ENCODE assay signal across 8 mouse cellular contexts in genomic region chr16:36071071-36071449, GRCm38 (mm10). TPM values are rescaled to one million over a fixed set of nuclear protein-coding genes. Genes with fewer than 3 reads are reported as not detected.
DNase-seq lines count a peak whose midpoint lies in the region; TF ChIP-seq lines count a peak whose summit lies in the region.

No protein-coding gene starts in this region.

- H3K79me2 ChIP-seq in MEL (ENCODE audit: control insufficient read depth, insufficient read depth, low read length, poor library complexity), result peaks cover 46% of the 10 kb centered on the region

- H3K27me3 ChIP-seq in heart, embryonic 10.5 days (ENCODE audit: insufficient read depth, poor library complexity, severe bottlenecking), result no peaks in the 10 kb centered on the region
- no peaks in the 10 kb centered on the region for H3K27me3 ChIP-seq in MEL (ENCODE audit: control insufficient read depth in 1 of 2, insufficient read depth in 2 of 2, low read length in 2 of 2)

- DNase-seq in heart, embryonic 10.5 days (ENCODE audit: low spot score), result no peak
- no peak for DNase-seq in heart, adult 11 months
- no peak for DNase-seq in MEL (ENCODE audit: low read depth, low spot score)
- DNase-seq in forelimb bud, embryonic 11.5 days (ENCODE audit: low read depth, low spot score), result peak; percentile 57
- peak; percentile 23 for DNase-seq in lung, postnatal 36 days
- DNase-seq in layer of hippocampus, postnatal 36 days, result no peak
- DNase-seq in frontal cortex, adult 2 months (ENCODE audit: extremely low spot score in 1 of 2, low spot score in 1 of 2), result no peak
- DNase-seq in gastrocnemius, postnatal 10 days, result no peak

- TF ChIP-seq RAD21 in MEL (IDR thresholded peaks at IDR 0.05; ENCODE audit: low read depth, low read length), result no peak

- peak overlapping the region; percentile 95 for H3K27ac ChIP-seq in heart, embryonic 10.5 days
- peak overlapping the region; percentile 35 for H3K27ac ChIP-seq in MEL (ENCODE audit: control insufficient read depth, low read depth, low read length)

- no peak; a peak in 1 of 4 replicates for TF ChIP-seq POLR2A in MEL (IDR thresholded peaks at IDR 0.05; ENCODE audit: control insufficient read depth in 1 of 2, insufficient read depth in 1 of 2, low read depth in 1 of 2, low read length in 2 of 2, poor library complexity in 1 of 2)

- H3K36me3 ChIP-seq in heart, embryonic 10.5 days, result peaks cover 14% of the 10 kb centered on the region
- peaks cover 0 to 39% of the 10 kb centered on the region in 2 experiments; a peak in 3 of 4 replicates for H3K36me3 ChIP-seq in MEL (ENCODE audit: control insufficient read depth in 1 of 2, insufficient read depth in 2 of 2, low read length in 2 of 2)

- TF ChIP-seq EP300 in MEL (IDR thresholded peaks at IDR 0.05; ENCODE audit: low read depth in 1 of 2, low read length in 2 of 2), result no peak

- peak overlapping the region; percentile 86 for H3K4me3 ChIP-seq in heart, embryonic 10.5 days
- peak overlapping the region; percentile 94 to 99 for H3K4me3 ChIP-seq in MEL (ENCODE audit: control insufficient read depth in 1 of 2, insufficient read depth in 1 of 2, low read depth in 2 of 2, low read length in 2 of 2)

- peaks cover 32% of the 10 kb centered on the region for H3K4me1 ChIP-seq in heart, embryonic 10.5 days
- H3K4me1 ChIP-seq in MEL (ENCODE audit: control insufficient read depth in 1 of 2, insufficient read depth in 2 of 2, low read length in 2 of 2), result peaks cover 0 to 27% of the 10 kb centered on the region in 2 experiments

- under 1% methylated on average over 16 of the region's 16 CpGs for WGBS in heart, embryonic 10.5 days

- peak overlapping the region; percentile 83 for H3K9ac ChIP-seq in MEL (ENCODE audit: control insufficient read depth, low read depth, low read length, poor library complexity, severe bottlenecking)

- H3K9me3 ChIP-seq in heart, embryonic 10.5 days, result no peaks in the 10 kb centered on the region
- H3K9me3 ChIP-seq in MEL (replicated peaks; ENCODE audit: insufficient read depth, low read length), result no peaks in the 10 kb centered on the region

- no peak for TF ChIP-seq CTCF in MEL (IDR thresholded peaks at IDR 0.05 in 2 of 3, conservative IDR thresholded peaks at IDR 0.05 in 1 of 3; ENCODE audit: control insufficient read depth in 1 of 3, insufficient read depth in 1 of 3, low read depth in 2 of 3, low read length in 3 of 3, poor library complexity in 1 of 3, severe bottlenecking in 1 of 3)

TF ChIP-seq in MEL, 35 proteins besides CTCF, POLR2A, EP300 and RAD21:
- no peak for TF ChIP-seq ZKSCAN1 (IDR thresholded peaks at IDR 0.05; ENCODE audit: low read depth, low read length)
- no peak for TF ChIP-seq MYB (IDR thresholded peaks at IDR 0.05; ENCODE audit: low read depth, low read length)
- TF ChIP-seq KAT2A (conservative IDR thresholded peaks at IDR 0.05; ENCODE audit: low read depth, low read length), result no peak
- TF ChIP-seq CHD2 (IDR thresholded peaks at IDR 0.05; ENCODE audit: low read length), result no peak
- no peak for TF ChIP-seq NELFE (IDR thresholded peaks at IDR 0.05; ENCODE audit: low read depth, low read length)
- no peak for TF ChIP-seq MXI1 (IDR thresholded peaks at IDR 0.05; ENCODE audit: low read depth, low read length)

RNA-seq across cellular contexts. Expression of gene Fam162a, which starts 0.3 kb away (rescaled TPM):
- polyA plus RNA-seq in heart, embryonic 10.5 days (2016; fragmentation: Nextera tagmentation; extraction: Ambion mirVana), result 619 and 675 TPM in 2 replicates
- 111 and 120 TPM in 2 replicates for total RNA-seq in MEL (2012; rRNA removed)
- 100 to 1,000 TPM in 1 of 2 experiments, not detected in 1; 129 TPM for polyA plus RNA-seq in MEL (2012; ENCODE audit: insufficient read depth in 1 of 2, insufficient read length in 2 of 2, low read depth in 1 of 2, low replicate concordance in 2 of 2, missing spikeins in 1 of 2)
- total RNA-seq in layer of hippocampus, postnatal 36 days (2021), result 10 to 100 TPM; 81.1 to 82.7 TPM
- polyA plus RNA-seq in frontal cortex, adult 2 months (2012; rRNA removed), result 99.7 and 111 TPM in 2 replicates
- 100 to 1,000 TPM; 130 to 134 TPM for total RNA-seq in gastrocnemius, postnatal 10 days (2021)

RNA-seq across cellular contexts. Expression of gene Ccdc58, which starts 0.4 kb away (rescaled TPM):
- polyA plus RNA-seq in heart, embryonic 10.5 days (2016; fragmentation: Nextera tagmentation; extraction: Ambion mirVana), result 101 and 102 TPM in 2 replicates
- 183 and 203 TPM in 2 replicates for total RNA-seq in MEL (2012; rRNA removed)
- 10 to 100 TPM in 1 of 2 experiments, not detected in 1; 98.3 TPM for polyA plus RNA-seq in MEL (2012; ENCODE audit: insufficient read depth in 1 of 2, insufficient read length in 2 of 2, low read depth in 1 of 2, low replicate concordance in 2 of 2, missing spikeins in 1 of 2)
- 10 to 100 TPM; 21.3 to 23.9 TPM for total RNA-seq in layer of hippocampus, postnatal 36 days (2021)
- polyA plus RNA-seq in frontal cortex, adult 2 months (2012; rRNA removed), result 21.4 and 26.9 TPM in 2 replicates
- 10 to 100 TPM; 36.4 to 42.3 TPM for total RNA-seq in gastrocnemius, postnatal 10 days (2021)

RNA-seq across cellular contexts. Expression of gene Wdr5b, which starts 30.1 kb away (rescaled TPM):
- polyA plus RNA-seq in heart, embryonic 10.5 days (2016; fragmentation: Nextera tagmentation; extraction: Ambion mirVana), result 5.4 and 5.9 TPM in 2 replicates
- total RNA-seq in MEL (2012; rRNA removed), result 2.1 and 3.3 TPM in 2 replicates
- polyA plus RNA-seq in MEL (2012; ENCODE audit: insufficient read depth in 1 of 2, insufficient read length in 2 of 2, low read depth in 1 of 2, low replicate concordance in 2 of 2, missing spikeins in 1 of 2), result 1 to 10 TPM in 1 of 2 experiments, not detected in 1; 1.7 TPM
- total RNA-seq in layer of hippocampus, postnatal 36 days (2021), result 1 to 10 TPM; 5.4 to 5.8 TPM
- polyA plus RNA-seq in frontal cortex, adult 2 months (2012; rRNA removed), result 5.0 and 5.4 TPM in 2 replicates
- total RNA-seq in gastrocnemius, postnatal 10 days (2021), result 1 to 10 TPM; 3.1 to 4.4 TPM

RNA-seq across cellular contexts. Expression of gene Csta1, which starts 60.0 kb away (rescaled TPM):
- not detected in 2 replicates for polyA plus RNA-seq in heart, embryonic 10.5 days (2016; fragmentation: Nextera tagmentation; extraction: Ambion mirVana)
- not detected in 2 replicates for total RNA-seq in MEL (2012; rRNA removed)
- not detected for polyA plus RNA-seq in MEL (2012; ENCODE audit: insufficient read depth in 1 of 2, insufficient read length in 2 of 2, low read depth in 1 of 2, low replicate concordance in 2 of 2, missing spikeins in 1 of 2)
- not detected for total RNA-seq in layer of hippocampus, postnatal 36 days (2021)
- not detected in 2 replicates for polyA plus RNA-seq in frontal cortex, adult 2 months (2012; rRNA removed)
- total RNA-seq in gastrocnemius, postnatal 10 days (2021), result not detected

Comparison
In these comparisons a context has a peak if more than half of its experiments do, and no peak if none do; other contexts are left out.
1. DNase-seq: peak in forelimb bud, embryonic 11.5 days (single experiment) and lung, postnatal 36 days (single experiment); none in heart, embryonic 10.5 days (single experiment), heart, adult 11 months (single experiment), MEL (single experiment), layer of hippocampus, postnatal 36 days (0 of 2), frontal cortex, adult 2 months (0 of 2) and gastrocnemius, postnatal 10 days (single experiment).